Mouse (Mus musculus): ENCODE measurements around the gene D5Ertd579e. TPM values are rescaled to one million over a fixed set of nuclear protein-coding genes. Genes with fewer than 3 reads are reported as not detected.
A peak's percentile ranks its signal among the peaks of the same experiment; 100 is the strongest.

D5Ertd579e gene
- polyA plus RNA-seq, 1 experiment from 2014 or later, result 14.0 TPM

- no peaks in the 10 kb centered on the region for H3K27me3 ChIP-seq (ENCODE audit: control insufficient read depth, insufficient read depth, low read depth, low read length)
- H3K4me2 ChIP-seq (ENCODE audit: low read depth, low read length), result no peak overlapping the region
- no peaks in the 10 kb centered on the region for H3K9me3 ChIP-seq (ENCODE audit: control insufficient read depth, low read length)
- 74% methylated on average over 4 of the region's 4 CpGs for WGBS
- H3K9ac ChIP-seq (ENCODE audit: low read length), result no peak overlapping the region
- no peak overlapping the region for H3K27ac ChIP-seq (ENCODE audit: low read length)
- ATAC-seq (ENCODE audit: low read depth), result no peak
- no peaks in the 10 kb centered on the region for H3K36me3 ChIP-seq (ENCODE audit: control insufficient read depth, insufficient read depth, low read length)
- H3K4me3 ChIP-seq (ENCODE audit: low read length), result no peak overlapping the region
- peaks cover 9% of the 10 kb centered on the region for H3K4me1 ChIP-seq (replicated peaks; ENCODE audit: control insufficient read depth, insufficient read depth, low read length)
Observed at GRCm38 (mm10) chr5:36561509-36561908, 134.3 kb downstream of the D5Ertd579e start.

GRCm38 (mm10) chr5:36560490-36560889 is 135.3 kb downstream of the D5Ertd579e start:
- Histone ChIP-seq H3K4me2 (ENCODE audit: low read depth, low read length) (no peak overlapping the region), H3K36me3 (ENCODE audit: control insufficient read depth, insufficient read depth, low read length) (no peaks in the 10 kb centered on the region), H3K9me3 (ENCODE audit: control insufficient read depth, low read length) (no peaks in the 10 kb centered on the region), H3K9ac (ENCODE audit: low read length) (no peak overlapping the region), H3K4me1 (replicated peaks; ENCODE audit: control insufficient read depth, insufficient read depth, low read length) (peaks cover 9% of the 10 kb centered on the region), H3K27me3 (ENCODE audit: control insufficient read depth, insufficient read depth, low read depth, low read length) (no peaks in the 10 kb centered on the region), H3K4me3 (ENCODE audit: low read length) (no peak overlapping the region), H3K27ac (ENCODE audit: low read length) (no peak overlapping the region)
- no peak for ATAC-seq (ENCODE audit: low read depth)
- WGBS, result 88% methylated on average over 4 of the region's 4 CpGs

- Histone ChIP-seq H3K9me3 (ENCODE audit: control insufficient read depth, low read length) (no peaks in the 10 kb centered on the region), H3K27me3 (ENCODE audit: control insufficient read depth, insufficient read depth, low read depth, low read length) (no peaks in the 10 kb centered on the region), H3K36me3 (ENCODE audit: control insufficient read depth, insufficient read depth, low read length) (no peaks in the 10 kb centered on the region), H3K4me3 (ENCODE audit: low read length) (no peak overlapping the region), H3K27ac (ENCODE audit: low read length) (no peak overlapping the region), H3K9ac (ENCODE audit: low read length) (no peak overlapping the region), H3K4me1 (replicated peaks; ENCODE audit: control insufficient read depth, insufficient read depth, low read length) (peaks cover 9% of the 10 kb centered on the region), H3K4me2 (ENCODE audit: low read depth, low read length) (no peak overlapping the region)
- ATAC-seq (ENCODE audit: low read depth), result no peak
- 74% methylated on average over 6 of the region's 6 CpGs for WGBS
Observed at GRCm38 (mm10) chr5:36559510-36560235, 136.2 kb downstream of the D5Ertd579e start.

- Histone ChIP-seq H3K9me3 (ENCODE audit: control insufficient read depth, low read length) (no peaks in the 10 kb centered on the region), H3K4me1 (replicated peaks; ENCODE audit: control insufficient read depth, insufficient read depth, low read length) (peaks cover 9% of the 10 kb centered on the region), H3K4me2 (ENCODE audit: low read depth, low read length) (no peak overlapping the region), H3K27ac (ENCODE audit: low read length) (no peak overlapping the region), H3K27me3 (ENCODE audit: control insufficient read depth, insufficient read depth, low read depth, low read length) (no peaks in the 10 kb centered on the region), H3K4me3 (ENCODE audit: low read length) (no peak overlapping the region), H3K9ac (ENCODE audit: low read length) (no peak overlapping the region), H3K36me3 (ENCODE audit: control insufficient read depth, insufficient read depth, low read length) (no peaks in the 10 kb centered on the region)
- WGBS, result 56% methylated on average over 5 of the region's 5 CpGs
- ATAC-seq (ENCODE audit: low read depth), result no peak
Observed at GRCm38 (mm10) chr5:36559106-36559505, 136.7 kb downstream of the D5Ertd579e start.

- WGBS, result 63% methylated on average over 2 of the region's 2 CpGs
- ATAC-seq (ENCODE audit: low read depth), result peak; percentile 44; the same call in 1 of the 2 replicates
- no peaks in the 10 kb centered on the region for H3K27me3 ChIP-seq (ENCODE audit: control insufficient read depth, insufficient read depth, low read depth, low read length)
- no peak overlapping the region for H3K9ac ChIP-seq (ENCODE audit: low read length)
- H3K4me1 ChIP-seq (replicated peaks; ENCODE audit: control insufficient read depth, insufficient read depth, low read length), result peaks cover 9% of the 10 kb centered on the region
- H3K4me3 ChIP-seq (ENCODE audit: low read length), result no peak overlapping the region
- H3K4me2 ChIP-seq (ENCODE audit: low read depth, low read length), result no peak overlapping the region
- no peaks in the 10 kb centered on the region for H3K9me3 ChIP-seq (ENCODE audit: control insufficient read depth, low read length)
- no peaks in the 10 kb centered on the region for H3K36me3 ChIP-seq (ENCODE audit: control insufficient read depth, insufficient read depth, low read length)
- no peak overlapping the region; the same call in 1 of the 2 replicates for H3K27ac ChIP-seq (ENCODE audit: low read length)
Observed at GRCm38 (mm10) chr5:36558526-36558925, 137.3 kb downstream of the D5Ertd579e start.

GRCm38 (mm10) chr5:36557584-36558308 is 138.1 kb downstream of the D5Ertd579e start:
- H3K4me3 ChIP-seq (ENCODE audit: low read length), result no peak overlapping the region
- H3K9me3 ChIP-seq (ENCODE audit: control insufficient read depth, low read length), result no peaks in the 10 kb centered on the region
- H3K36me3 ChIP-seq (ENCODE audit: control insufficient read depth, insufficient read depth, low read length), result no peaks in the 10 kb centered on the region
- H3K4me2 ChIP-seq (ENCODE audit: low read depth, low read length), result no peak overlapping the region
- no peak overlapping the region for H3K9ac ChIP-seq (ENCODE audit: low read length)
- H3K27ac ChIP-seq (ENCODE audit: low read length), result peak overlapping the region; percentile 29
- 32% methylated on average over 7 of the region's 7 CpGs for WGBS
- peaks cover 9% of the 10 kb centered on the region for H3K4me1 ChIP-seq (replicated peaks; ENCODE audit: control insufficient read depth, insufficient read depth, low read length)
- H3K27me3 ChIP-seq (ENCODE audit: control insufficient read depth, insufficient read depth, low read depth, low read length), result no peaks in the 10 kb centered on the region
- ATAC-seq (ENCODE audit: low read depth), result peak; percentile 77

- WGBS, result 88% methylated on average over 3 of the region's 3 CpGs
- H3K27ac ChIP-seq (ENCODE audit: low read length), result no peak overlapping the region
Observed at GRCm38 (mm10) chr5:36556906-36557305, 138.9 kb downstream of the D5Ertd579e start.

GRCm38 (mm10) chr5:36556289-36556688 is 139.5 kb downstream of the D5Ertd579e start:
- Histone ChIP-seq H3K27ac (ENCODE audit: low read length) (no peak overlapping the region), H3K4me2 (ENCODE audit: low read depth, low read length) (no peak overlapping the region), H3K9ac (ENCODE audit: low read length) (no peak overlapping the region), H3K27me3 (ENCODE audit: control insufficient read depth, insufficient read depth, low read depth, low read length) (no peaks in the 10 kb centered on the region), H3K9me3 (ENCODE audit: control insufficient read depth, low read length) (no peaks in the 10 kb centered on the region), H3K36me3 (ENCODE audit: control insufficient read depth, insufficient read depth, low read length) (no peaks in the 10 kb centered on the region), H3K4me1 (replicated peaks; ENCODE audit: control insufficient read depth, insufficient read depth, low read length) (peaks cover 9% of the 10 kb centered on the region), H3K4me3 (ENCODE audit: low read length) (no peak overlapping the region)
- WGBS, result 81% methylated on average over 4 of the region's 4 CpGs
- ATAC-seq (ENCODE audit: low read depth), result no peak

More at GRCm38 (mm10) chr5:36556906-36557305, 138.9 kb downstream of the D5Ertd579e start:
- no peak overlapping the region for H3K4me2 ChIP-seq (ENCODE audit: low read depth, low read length)
- no peaks in the 10 kb centered on the region for H3K9me3 ChIP-seq (ENCODE audit: control insufficient read depth, low read length)
- no peaks in the 10 kb centered on the region for H3K27me3 ChIP-seq (ENCODE audit: control insufficient read depth, insufficient read depth, low read depth, low read length)
- ATAC-seq (ENCODE audit: low read depth), result no peak
- H3K9ac ChIP-seq (ENCODE audit: low read length), result no peak overlapping the region
- no peak overlapping the region for H3K4me3 ChIP-seq (ENCODE audit: low read length)
- H3K36me3 ChIP-seq (ENCODE audit: control insufficient read depth, insufficient read depth, low read length), result no peaks in the 10 kb centered on the region
- H3K4me1 ChIP-seq (replicated peaks; ENCODE audit: control insufficient read depth, insufficient read depth, low read length), result peaks cover 9% of the 10 kb centered on the region

GRCm38 (mm10) chr5:36554496-36554895 is 141.3 kb downstream of the D5Ertd579e start:
- Histone ChIP-seq H3K4me1 (replicated peaks; ENCODE audit: control insufficient read depth, insufficient read depth, low read length) (0 out of 2 replicates have a peak, but pooled peaks cover 4% of the 10 kb centered on the region), H3K9me3 (ENCODE audit: control insufficient read depth, low read length) (no peaks in the 10 kb centered on the region), H3K4me3 (ENCODE audit: low read length) (no peak overlapping the region), H3K36me3 (ENCODE audit: control insufficient read depth, insufficient read depth, low read length) (no peaks in the 10 kb centered on the region), H3K27me3 (ENCODE audit: control insufficient read depth, insufficient read depth, low read depth, low read length) (no peaks in the 10 kb centered on the region), H3K9ac (ENCODE audit: low read length) (no peak overlapping the region), H3K4me2 (ENCODE audit: low read depth, low read length) (no peak overlapping the region), H3K27ac (ENCODE audit: low read length) (no peak overlapping the region)
- no peak for ATAC-seq (ENCODE audit: low read depth)
- 54% methylated on average over 5 of the region's 5 CpGs for WGBS
